Mouse (Mus musculus) lung, postnatal 0 days (tissue): ENCODE results near the gene F8. TPM values are rescaled to one million over a fixed set of nuclear protein-coding genes. Genes with fewer than 3 reads are reported as not detected.
"Not testable (repeated sequence)": the region's sequence is repeated elsewhere in the genome, so short reads cannot be mapped to it uniquely, and the experiment has no call there.

ENCODE experiments used
- ATAC-seq: fragments of 200-750 bp; cut with Nextera tagmentation; 2 replicates; pipeline ENCODE4 v1.8.0; 2017; ENCODE audit warnings: moderate library complexity
- DNase-seq: peaks from one replicate; pipeline ENCODE4 v3.0.0-alpha.2; 2016; ENCODE audit warnings: low spot score
- H3K27ac ChIP-seq: fragments of 300-500 bp; sonication (generic); 2 replicates; pipeline ENCODE4 v1.5.1; 2014; ENCODE audit warnings: antibody characterized with exemption, mild to moderate bottlenecking, low read length, mixed read lengths
- H3K27me3 ChIP-seq: fragments of 300-500 bp; sonication (generic); replicated peaks from 2 replicates; pipeline ENCODE4 v1.6.1; 2014; ENCODE audit warnings: low read length, mixed read lengths; ENCODE audit not compliant: insufficient read depth
- H3K36me3 ChIP-seq: fragments of 300-500 bp; sonication (generic); 2 replicates; pipeline ENCODE4 v1.6.1; 2014; ENCODE audit warnings: low read length, mixed read lengths; ENCODE audit not compliant: insufficient read depth
- H3K4me1 ChIP-seq: fragments of 300-500 bp; sonication (generic); 2 replicates; pipeline ENCODE4 v1.6.1; 2014; ENCODE audit warnings: antibody characterized with exemption, low read depth, low read length, mixed read lengths; ENCODE audit not compliant: insufficient read depth
- H3K4me2 ChIP-seq: fragments of 300-500 bp; sonication (generic); replicated peaks from 2 replicates; pipeline ENCODE4 v1.6.1; 2014; ENCODE audit warnings: low read depth, mild to moderate bottlenecking, low read length, moderate library complexity, mixed read lengths
- H3K4me3 ChIP-seq: fragments of 300-500 bp; sonication (generic); 2 replicates; pipeline ENCODE4 v1.5.1; 2014; ENCODE audit warnings: low read depth, low read length
- H3K9ac ChIP-seq: fragments of 300-500 bp; sonication (generic); replicated peaks from 2 replicates; pipeline ENCODE4 v1.6.1; 2014; ENCODE audit warnings: low read depth, mild to moderate bottlenecking
- H3K9me3 ChIP-seq: fragments of 300-500 bp; sonication (generic); 2 replicates; pipeline ENCODE4 v1.6.1; 2016; ENCODE audit warnings: low read length, mixed read lengths
- CTCF ChIP-seq: IDR thresholded peaks from 2 replicates; pipeline ENCODE4 v1.5.1; 2016; ENCODE audit warnings: antibody characterized with exemption, mild to moderate bottlenecking
- EP300 ChIP-seq: IDR thresholded peaks from 2 replicates; pipeline ENCODE4 v1.6.1; 2016; ENCODE audit warnings: antibody characterized with exemption, mild to moderate bottlenecking, control low read depth
- WGBS: fragments of 180-500 bp; shearing (Covaris S2); extraction: QIAGEN DNeasy Blood & Tissue Kit; methylation state at CpG from one replicate; pipeline ENCODE4 v1.1.7; 2014; 5-methylcytosine and 5-hydroxymethylcytosine counted together
- polyA plus RNA-seq: library from polyadenylated mRNA; unstranded; fragments of >200 nt; fragmentation: Nextera tagmentation; extraction: Ambion mirVana; gene quantifications from 2 replicates; pipeline ENCODE4 v1.2.1, GENCODE M21; 2015

Gene F8
- polyA plus RNA-seq, 1 experiment from 2014 or later, result 1.3 TPM

DNA sequence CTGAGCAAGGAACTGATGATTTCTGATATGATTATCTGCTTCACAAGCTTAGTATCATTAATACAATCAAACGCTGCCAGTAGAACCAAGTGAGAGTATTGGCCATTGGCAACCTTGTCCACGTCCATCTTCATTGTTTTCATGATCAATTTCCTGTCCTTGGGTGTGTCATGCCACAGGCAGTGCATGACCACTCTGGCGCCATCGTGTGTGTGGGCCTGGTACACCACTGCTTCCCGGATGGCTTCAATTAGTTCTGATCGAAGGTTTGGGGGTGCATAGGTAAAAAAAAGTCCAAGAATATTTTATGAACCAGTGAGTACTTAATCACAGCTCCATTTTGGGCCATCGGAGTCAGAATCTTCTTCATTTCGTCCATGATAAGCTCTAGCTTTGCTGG is 110.7 kb downstream of the F8 start:
- no peaks in the 10 kb centered on the region for H3K4me1 ChIP-seq
- WGBS, result 56% methylated on average over 8 of the region's 8 CpGs
- H3K4me2 ChIP-seq, result no peak overlapping the region
- TF ChIP-seq CTCF (peak; percentile 30; the same call in 1 of the 2 replicates), EP300 (no peak)
- H3K9me3 ChIP-seq, result no peaks in the 10 kb centered on the region
- DNase-seq, result no peak
- H3K36me3 ChIP-seq, result no peaks in the 10 kb centered on the region
- no peak for ATAC-seq
- no peaks in the 10 kb centered on the region for H3K27me3 ChIP-seq
- H3K9ac ChIP-seq, result no peak overlapping the region
- H3K4me3 ChIP-seq, result no peak overlapping the region
- no peak overlapping the region for H3K27ac ChIP-seq

DNA sequence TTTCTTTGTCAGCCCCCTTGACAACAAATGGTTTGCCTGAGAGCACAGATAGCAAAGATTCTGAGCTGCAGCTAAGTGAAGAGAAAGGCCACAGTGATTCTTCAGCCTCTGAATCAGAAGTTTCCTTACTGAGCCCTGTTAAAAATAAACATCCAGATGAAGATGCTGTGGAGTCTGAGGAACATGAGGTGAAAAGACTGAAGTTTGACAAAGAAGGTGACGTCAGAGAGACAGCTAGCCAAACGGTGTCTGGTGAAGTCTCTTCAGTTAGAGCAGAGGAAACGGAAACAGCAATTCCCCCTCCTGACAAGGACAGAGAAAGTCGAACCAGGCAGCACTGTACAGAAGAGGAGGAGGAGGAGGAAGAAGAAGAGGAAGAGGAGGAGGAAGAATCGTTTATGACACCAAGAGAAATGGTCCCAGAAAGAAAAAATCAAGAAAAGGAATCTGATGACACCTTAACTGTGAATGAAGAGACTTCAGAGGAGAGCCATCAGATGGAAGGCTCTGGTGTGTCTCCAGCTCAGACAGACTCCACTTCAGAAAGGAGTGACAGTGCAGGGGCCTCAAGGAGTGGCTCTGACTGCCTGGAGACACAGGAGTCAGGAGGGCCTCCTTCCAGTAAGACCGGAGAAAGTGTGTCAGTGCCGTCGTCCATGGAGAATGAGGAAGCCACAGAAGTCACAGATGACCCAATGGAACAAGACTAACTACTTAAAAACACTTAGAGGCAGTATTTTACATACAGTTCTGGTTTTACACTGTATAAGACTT is 148.6 kb downstream of the F8 start:
- H3K4me1 ChIP-seq, H3K4me2 ChIP-seq, ATAC-seq, H3K9ac ChIP-seq, H3K4me3 ChIP-seq, H3K27ac ChIP-seq, H3K9me3 ChIP-seq, DNase-seq, H3K27me3 ChIP-seq, H3K36me3 ChIP-seq: not testable (repeated sequence)
- 34% methylated on average over 8 of the region's 8 CpGs for WGBS

GRCm38 (mm10) chrX:75231456-75231855 is 151.0 kb downstream of the F8 start:
- Histone ChIP-seq H3K9ac (no peak overlapping the region), H3K4me1 (no peaks in the 10 kb centered on the region), H3K27ac (no peak overlapping the region), H3K36me3 (no peaks in the 10 kb centered on the region), H3K27me3 (no peaks in the 10 kb centered on the region), H3K4me3 (no peak overlapping the region), H3K9me3 (no peaks in the 10 kb centered on the region), H3K4me2 (no peak overlapping the region)
- no peak for DNase-seq
- 71% methylated on average over 1 of the region's 1 CpGs for WGBS
- TF ChIP-seq EP300, result no peak
- no peak for TF ChIP-seq CTCF
- no peak for ATAC-seq

GRCm38 (mm10) chrX:75163670-75164069 is 218.7 kb downstream of the F8 start, which contains the start of gene Smim9:
Gene Smim9, minus strand, starts transcription at chrX:75163770.
- Histone ChIP-seq H3K27me3 (no peaks in the 10 kb centered on the region), H3K4me1 (no peaks in the 10 kb centered on the region), H3K4me2 (no peak within 1 kb of the TSS), H3K27ac (no peak within 1 kb of the TSS), H3K36me3 (no peaks in the 10 kb centered on the region), H3K9ac (no peak within 1 kb of the TSS), H3K4me3 (no peak within 1 kb of the TSS), H3K9me3 (no peaks in the 10 kb centered on the region)
- WGBS, result 43% methylated on average over 1 of the region's 1 CpGs
- no peak for ATAC-seq
- TF ChIP-seq EP300 (no peak), CTCF (no peak)
- DNase-seq, result no peak

DNA sequence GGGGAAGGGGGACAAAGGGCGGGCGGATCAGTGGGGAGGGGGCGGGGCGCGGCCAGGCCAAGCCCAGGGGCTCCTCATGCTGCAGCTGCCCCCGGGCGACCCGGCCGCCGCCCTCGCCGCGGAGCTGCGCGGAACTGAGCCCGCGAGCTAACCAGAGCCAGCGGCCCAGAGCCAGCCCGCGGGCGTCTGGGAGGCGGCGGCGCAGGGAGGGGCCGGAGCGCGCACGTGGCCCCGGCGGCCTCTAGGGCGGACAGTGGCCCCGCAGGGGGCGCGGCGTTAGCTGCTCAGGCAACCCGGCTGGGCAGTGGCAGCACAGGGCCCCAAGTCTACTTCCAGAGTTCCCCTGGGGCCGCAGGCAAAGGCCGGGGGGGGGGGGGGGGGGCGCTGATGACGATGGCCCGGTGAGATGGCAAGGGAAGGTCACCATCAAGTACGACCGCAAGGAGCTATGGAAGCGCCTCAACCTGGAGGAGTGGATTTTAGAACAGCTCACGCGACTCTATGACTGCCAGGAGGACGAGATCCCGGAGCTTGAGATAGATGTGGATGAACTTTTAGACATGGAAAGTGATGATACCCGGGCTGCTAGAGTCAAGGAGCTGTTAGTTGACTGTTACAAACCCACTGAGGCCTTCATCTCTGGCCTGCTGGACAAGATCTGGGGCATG is 226.7 kb downstream of the F8 start:
- ATAC-seq, result peak; percentile 83
- no peak overlapping the region for H3K9ac ChIP-seq
- no peak for TF ChIP-seq EP300
- TF ChIP-seq CTCF, result peak; percentile 10; the same call in 1 of the 2 replicates
- no peaks in the 10 kb centered on the region for H3K27me3 ChIP-seq
- peak overlapping the region; percentile 30 for H3K4me3 ChIP-seq
- peak overlapping the region; percentile 61 for H3K4me2 ChIP-seq
- WGBS, result 20% methylated on average over 33 of the region's 49 CpGs
- H3K36me3 ChIP-seq, result no peaks in the 10 kb centered on the region
- DNase-seq, result peak; percentile 33
- H3K9me3 ChIP-seq, result no peaks in the 10 kb centered on the region
- H3K27ac ChIP-seq, result no peak overlapping the region
- H3K4me1 ChIP-seq, result no peaks in the 10 kb centered on the region

DNA sequence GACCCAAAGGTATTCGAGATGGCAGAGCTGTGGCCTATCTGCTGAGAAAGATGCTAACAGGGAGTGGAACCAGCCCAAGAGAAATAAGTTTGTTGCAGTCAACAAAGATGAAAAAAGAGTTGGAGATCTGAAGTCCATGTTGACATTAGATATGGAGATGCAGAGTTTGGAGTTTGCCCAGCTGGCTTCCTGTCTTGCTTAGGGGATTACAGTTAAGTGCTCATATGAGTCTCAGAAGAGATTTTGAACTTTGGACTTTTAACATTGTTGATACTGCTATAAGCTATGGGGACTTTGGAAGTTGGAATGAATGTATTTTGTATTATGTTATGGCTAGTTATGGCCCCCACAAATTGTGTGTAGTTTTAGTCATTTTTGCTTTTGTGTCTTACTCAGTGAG is 230.2 kb downstream of the F8 start:
- Histone ChIP-seq H3K4me2 (no peak overlapping the region), H3K4me3 (no peak overlapping the region), H3K27ac (no peak overlapping the region), H3K36me3 (no peaks in the 10 kb centered on the region), H3K4me1 (no peaks in the 10 kb centered on the region), H3K27me3 (no peaks in the 10 kb centered on the region), H3K9ac (no peak overlapping the region), H3K9me3 (no peaks in the 10 kb centered on the region)
- WGBS, result 45% methylated on average over 1 of the region's 1 CpGs
- no peak for TF ChIP-seq CTCF
- TF ChIP-seq EP300, result no peak
- DNase-seq, result no peak
- ATAC-seq, result no peak
